Mouse (Mus musculus) erythroblast, embryonic 14.5 days (primary cell): ENCODE results near the gene Sbf2. TPM values are rescaled to one million over a fixed set of nuclear protein-coding genes. Genes with fewer than 3 reads are reported as not detected.
"Not testable (repeated sequence)": the region's sequence is repeated elsewhere in the genome, so short reads cannot be mapped to it uniquely, and the experiment has no call there.

ENCODE experiments used
- H3K27me3 ChIP-seq: 2 replicates; pipeline ENCODE4 v1.6.1; 2012; ENCODE audit warnings: inconsistent platforms; ENCODE audit not compliant: control insufficient read depth
- H3K36me3 ChIP-seq: 2 replicates; pipeline ENCODE4 v1.6.1; 2012; ENCODE audit warnings: mild to moderate bottlenecking, inconsistent platforms; ENCODE audit not compliant: control insufficient read depth
- H3K4me1 ChIP-seq: 2 replicates; pipeline ENCODE4 v1.6.1; 2012; ENCODE audit warnings: inconsistent platforms; ENCODE audit not compliant: control insufficient read depth
- H3K4me3 ChIP-seq: replicated peaks from 2 replicates; pipeline ENCODE3; 2012; ENCODE audit warnings: moderate library complexity, mild to moderate bottlenecking, inconsistent platforms
- H3K9me3 ChIP-seq: 2 replicates; pipeline ENCODE4 v1.6.1; 2012; ENCODE audit warnings: low read length, inconsistent platforms, mixed read lengths; ENCODE audit not compliant: control insufficient read depth
- GATA1 ChIP-seq: IDR thresholded peaks from 2 replicates; pipeline ENCODE4 v1.6.1; 2012; ENCODE audit warnings: low read length, inconsistent platforms, mixed read lengths
- TAL1 ChIP-seq: IDR thresholded peaks from 3 replicates; pipeline ENCODE4 v1.6.1; 2012; ENCODE audit warnings: low read length, inconsistent platforms, mixed read lengths
- polyA plus RNA-seq: library from polyadenylated mRNA; stranded (reverse); fragments of >175 nt; gene quantifications from 2 replicates; pipeline ENCODE4 v1.2.3, GENCODE M21; 2012

The Sbf2 gene
- polyA plus RNA-seq, 1 experiment = not detected

GRCm38 (mm10) chr7:110557001-110557400 lies 57.7 kb downstream of the Sbf2 start:
- no peak for TF ChIP-seq GATA1
- no peak for TF ChIP-seq TAL1
- H3K27me3 ChIP-seq = no peaks in the 10 kb centered on the region
- no peak overlapping the region for H3K4me3 ChIP-seq
- H3K4me1 ChIP-seq = no peaks in the 10 kb centered on the region
- H3K9me3 ChIP-seq = no peaks in the 10 kb centered on the region
- H3K36me3 ChIP-seq = no peaks in the 10 kb centered on the region

GRCm38 (mm10) chr7:110556221-110556620 lies 58.5 kb downstream of the Sbf2 start:
- Histone ChIP-seq H3K36me3 (no peaks in the 10 kb centered on the region), H3K4me3 (no peak overlapping the region), H3K27me3 (no peaks in the 10 kb centered on the region), H3K9me3 (no peaks in the 10 kb centered on the region), H3K4me1 (no peaks in the 10 kb centered on the region)
- no peak for TF ChIP-seq TAL1
- TF ChIP-seq GATA1 = no peak

GRCm38 (mm10) chr7:110555260-110555659 lies 59.5 kb downstream of the Sbf2 start:
- H3K4me1 ChIP-seq = no peaks in the 10 kb centered on the region
- H3K27me3 ChIP-seq = no peaks in the 10 kb centered on the region
- no peaks in the 10 kb centered on the region for H3K36me3 ChIP-seq
- H3K4me3 ChIP-seq = no peak overlapping the region
- H3K9me3 ChIP-seq = no peaks in the 10 kb centered on the region
- no peak for TF ChIP-seq TAL1
- TF ChIP-seq GATA1 = no peak

GRCm38 (mm10) chr7:110548268-110548667 lies 66.5 kb downstream of the Sbf2 start:
- TF ChIP-seq GATA1 = no peak
- H3K4me1 ChIP-seq = no peaks in the 10 kb centered on the region
- H3K36me3 ChIP-seq = no peaks in the 10 kb centered on the region
- H3K27me3 ChIP-seq = no peaks in the 10 kb centered on the region
- H3K4me3 ChIP-seq = no peak overlapping the region
- no peaks in the 10 kb centered on the region for H3K9me3 ChIP-seq

GRCm38 (mm10) chr7:110543341-110543740 lies 71.4 kb downstream of the Sbf2 start:
- Histone ChIP-seq H3K9me3 (no peaks in the 10 kb centered on the region), H3K4me1 (no peaks in the 10 kb centered on the region), H3K27me3 (no peaks in the 10 kb centered on the region), H3K36me3 (no peaks in the 10 kb centered on the region), H3K4me3 (no peak overlapping the region)
- TF ChIP-seq GATA1 (no peak), TAL1 (no peak)

- H3K9me3 ChIP-seq = no peaks in the 10 kb centered on the region
- H3K4me1 ChIP-seq = no peaks in the 10 kb centered on the region
- no peaks in the 10 kb centered on the region for H3K36me3 ChIP-seq
- H3K27me3 ChIP-seq = no peaks in the 10 kb centered on the region
- TF ChIP-seq TAL1 (no peak), GATA1 (no peak)
- no peak overlapping the region for H3K4me3 ChIP-seq
These were observed 75.5 kb downstream of the Sbf2 start for GRCm38 (mm10) chr7:110539266-110539665.

- not testable (repeated sequence) for H3K4me1 ChIP-seq, H3K4me3 ChIP-seq, H3K36me3 ChIP-seq, H3K9me3 ChIP-seq, H3K27me3 ChIP-seq
These were observed 84.4 kb downstream of the Sbf2 start for GRCm38 (mm10) chr7:110530295-110530694.

- TF ChIP-seq TAL1 (no peak), GATA1 (no peak)
- Histone ChIP-seq H3K9me3 (no peaks in the 10 kb centered on the region), H3K27me3 (no peaks in the 10 kb centered on the region), H3K4me1 (no peaks in the 10 kb centered on the region), H3K36me3 (no peaks in the 10 kb centered on the region), H3K4me3 (no peak overlapping the region)
These were observed 89.5 kb downstream of the Sbf2 start for GRCm38 (mm10) chr7:110525090-110525775.

- no peaks in the 10 kb centered on the region for H3K9me3 ChIP-seq
- no peaks in the 10 kb centered on the region for H3K4me1 ChIP-seq
- no peaks in the 10 kb centered on the region for H3K36me3 ChIP-seq
- TF ChIP-seq GATA1 = no peak
- no peak for TF ChIP-seq TAL1
- H3K4me3 ChIP-seq = no peak overlapping the region
- no peaks in the 10 kb centered on the region for H3K27me3 ChIP-seq
These were observed 98.2 kb downstream of the Sbf2 start for GRCm38 (mm10) chr7:110516241-110517220.
